Mouse (Mus musculus): Measurements from ENCODE around the gene Atxn1.

Atxn1 gene

DNA sequence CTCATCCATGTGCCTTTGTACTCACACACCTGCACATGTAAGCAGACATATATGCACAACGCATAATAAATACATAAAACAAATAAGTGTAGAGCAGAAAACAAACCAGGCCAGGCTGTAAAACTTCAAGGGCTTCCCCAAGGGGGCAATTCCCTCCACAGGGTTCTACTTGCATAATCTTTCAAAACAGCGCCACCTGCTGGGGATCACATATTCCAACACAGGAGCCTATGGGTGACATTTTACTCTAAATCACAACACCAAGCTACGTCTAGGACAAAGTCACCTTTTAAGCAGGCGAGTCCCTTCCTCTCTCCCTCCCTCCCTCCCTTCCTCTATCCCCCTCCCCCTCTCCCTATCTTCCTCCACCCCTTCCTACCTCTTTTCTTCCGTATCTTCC is 356.2 kb downstream of the Atxn1 start:
- no peak for DNase-seq (ENCODE audit: extremely low read depth, insufficient read length, low spot score)

DNA sequence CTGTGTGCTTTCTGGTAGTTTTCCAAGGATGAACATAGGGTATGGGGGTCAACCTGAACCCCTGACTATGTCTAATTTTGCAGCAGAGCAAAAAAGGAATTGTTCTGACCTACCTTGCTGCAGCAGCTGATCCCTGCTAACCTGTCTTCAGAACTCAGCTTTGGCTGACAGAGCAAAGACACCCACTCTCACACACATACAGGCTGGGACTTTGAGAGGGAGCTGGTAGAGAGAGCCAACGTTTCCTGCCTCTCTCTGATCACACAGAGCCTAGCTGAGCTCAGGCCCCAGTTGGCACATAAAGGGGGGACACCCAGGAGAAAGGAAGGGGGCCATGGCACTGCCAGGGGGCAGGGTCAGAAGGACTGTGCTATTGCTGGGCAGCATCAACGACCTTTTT is 356.9 kb downstream of the Atxn1 start:
- DNase-seq (ENCODE audit: extremely low read depth, insufficient read length, low spot score), result no peak

DNA sequence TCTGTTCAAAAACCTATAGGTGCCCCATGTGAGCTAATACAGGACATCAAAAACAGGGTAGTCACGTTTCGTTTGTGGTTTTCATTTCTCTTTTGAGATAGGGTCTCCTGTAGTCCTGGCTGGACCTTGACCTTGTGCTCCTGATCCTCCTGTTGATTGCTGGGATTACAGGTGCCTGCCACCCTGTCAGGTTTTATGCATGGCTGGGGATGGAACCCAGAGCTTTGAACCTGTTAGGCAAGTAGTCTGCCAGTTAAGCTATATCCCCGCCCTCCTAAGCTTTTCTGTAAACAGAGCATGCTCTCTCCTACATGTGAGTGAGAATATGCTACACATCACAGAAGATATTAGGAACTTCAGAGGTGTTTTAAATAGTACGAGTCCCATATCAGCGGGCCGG is 361.2 kb downstream of the Atxn1 start:
- DNase-seq (ENCODE audit: extremely low read depth, insufficient read length, low spot score), result no peak

DNA sequence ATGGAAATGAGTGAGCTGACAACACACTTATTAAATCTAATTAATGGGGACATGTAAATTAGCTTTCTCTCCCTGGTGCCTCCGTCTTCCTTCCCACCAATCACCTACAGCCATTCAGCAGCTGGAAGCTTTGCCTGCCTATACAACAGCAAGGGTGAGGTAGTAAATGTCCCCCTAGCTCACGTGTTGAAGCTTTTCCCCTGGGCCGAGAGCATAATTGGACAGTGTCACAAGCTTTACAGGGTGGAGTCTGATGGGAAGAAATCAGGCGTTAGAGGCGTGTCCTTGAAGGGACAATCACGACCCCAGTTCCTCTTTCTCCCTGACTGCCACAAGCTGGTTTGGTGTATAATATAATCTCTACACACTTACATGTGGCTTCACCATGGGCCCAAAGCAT is 364.4 kb downstream of the Atxn1 start:
- DNase-seq (ENCODE audit: extremely low read depth, insufficient read length, low spot score), result no peak

DNA sequence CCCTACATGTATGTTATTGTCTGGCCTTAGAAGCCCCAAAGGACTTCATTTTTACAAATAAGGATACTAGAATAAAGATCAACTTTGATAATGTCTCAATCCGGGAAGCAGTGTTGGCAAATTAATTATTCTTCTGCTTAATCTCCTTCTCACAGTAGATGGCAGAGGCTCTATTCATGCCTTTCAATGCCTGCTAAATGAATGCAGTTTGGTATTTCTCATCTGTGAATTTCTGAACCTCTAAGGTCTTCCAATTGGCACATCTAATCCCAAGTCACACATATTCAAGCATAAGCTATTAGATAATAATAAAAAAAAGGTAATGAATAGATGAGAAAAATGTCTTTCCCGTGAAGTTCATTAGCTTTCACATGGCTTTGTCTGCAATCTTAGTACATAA is 365.0 kb downstream of the Atxn1 start:
- no peak for DNase-seq (ENCODE audit: extremely low read depth, insufficient read length, low spot score)

DNA sequence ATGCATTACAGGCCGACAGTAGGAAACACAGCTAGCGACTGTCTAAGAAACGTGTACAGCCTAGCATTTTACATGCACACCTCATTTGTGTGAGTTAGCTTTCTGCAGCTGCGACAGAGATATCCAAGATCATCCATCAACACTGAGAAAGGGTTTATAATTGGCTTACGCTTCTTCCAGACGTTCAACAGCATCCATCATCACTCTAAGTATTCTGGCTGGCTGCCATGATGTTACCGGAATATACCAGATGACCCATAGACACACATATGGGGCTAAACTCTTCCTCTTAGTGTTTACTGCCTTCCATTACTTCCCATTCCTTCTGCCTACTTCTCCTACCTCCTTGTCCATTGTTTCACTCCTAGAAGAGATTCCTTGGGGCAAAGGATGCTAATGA is 369.4 kb downstream of the Atxn1 start:
- no peak for DNase-seq (ENCODE audit: extremely low read depth, insufficient read length, low spot score)

DNA sequence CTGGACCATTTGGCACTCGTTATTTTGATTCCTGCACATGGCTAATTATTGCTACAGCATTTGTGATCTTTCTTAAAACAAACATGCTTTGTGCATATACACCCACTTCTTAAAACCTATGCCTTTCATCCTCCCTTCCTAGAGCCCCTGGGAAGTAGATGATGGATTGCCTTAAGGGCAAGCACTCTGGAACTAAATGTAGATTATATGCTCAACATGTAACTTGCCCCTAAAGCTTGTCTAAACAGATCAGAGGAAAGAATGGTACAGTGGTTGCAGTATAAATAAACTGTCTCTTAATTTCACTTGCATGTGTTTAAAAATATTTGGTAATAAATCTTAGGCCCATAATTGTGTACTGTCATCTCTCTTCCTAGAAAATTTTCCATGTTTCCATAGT is 370.9 kb downstream of the Atxn1 start:
- no peak for DNase-seq (ENCODE audit: extremely low read depth, insufficient read length, low spot score)

DNA sequence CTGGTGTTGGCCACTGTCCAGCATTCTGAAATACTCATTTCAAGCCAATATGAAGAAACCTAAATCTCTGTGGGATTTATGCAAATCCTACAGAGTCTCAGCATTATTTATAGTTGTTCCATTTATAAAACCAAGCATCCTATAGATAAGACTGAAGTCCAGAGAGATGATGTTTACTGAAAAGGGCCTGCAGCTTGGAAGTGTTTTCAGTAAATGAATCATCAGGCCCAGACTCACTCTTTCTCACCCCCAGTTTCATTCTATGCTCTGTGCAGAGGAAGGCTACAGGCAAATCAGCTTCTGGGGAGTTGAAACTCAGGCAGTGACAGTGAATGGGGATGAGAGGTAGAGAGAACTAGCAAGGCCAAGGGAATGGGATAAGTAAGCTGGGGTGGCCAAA is 373.9 kb downstream of the Atxn1 start:
- DNase-seq (ENCODE audit: extremely low read depth, insufficient read length, low spot score), result no peak

DNA sequence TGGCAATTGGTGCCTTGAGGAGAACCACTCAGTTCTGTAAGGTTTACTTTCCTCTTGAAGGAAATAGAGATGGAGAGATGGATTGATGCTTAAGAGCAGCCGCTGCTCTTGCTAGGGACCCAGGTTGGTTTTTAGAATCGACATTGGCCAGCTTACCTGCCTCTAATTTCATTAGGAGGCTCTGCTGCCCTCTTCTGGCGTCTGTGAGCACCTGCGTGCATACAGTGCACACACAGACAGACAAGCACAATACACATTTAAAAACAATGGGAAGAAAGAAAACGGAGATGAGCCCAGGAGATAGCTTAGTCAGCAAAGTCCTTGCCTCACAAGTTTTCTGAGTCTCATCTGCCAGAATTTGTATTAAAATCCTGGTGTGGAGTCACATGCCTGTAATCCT is 381.7 kb downstream of the Atxn1 start:
- no peak for DNase-seq (ENCODE audit: extremely low read depth, insufficient read length, low spot score)

DNA sequence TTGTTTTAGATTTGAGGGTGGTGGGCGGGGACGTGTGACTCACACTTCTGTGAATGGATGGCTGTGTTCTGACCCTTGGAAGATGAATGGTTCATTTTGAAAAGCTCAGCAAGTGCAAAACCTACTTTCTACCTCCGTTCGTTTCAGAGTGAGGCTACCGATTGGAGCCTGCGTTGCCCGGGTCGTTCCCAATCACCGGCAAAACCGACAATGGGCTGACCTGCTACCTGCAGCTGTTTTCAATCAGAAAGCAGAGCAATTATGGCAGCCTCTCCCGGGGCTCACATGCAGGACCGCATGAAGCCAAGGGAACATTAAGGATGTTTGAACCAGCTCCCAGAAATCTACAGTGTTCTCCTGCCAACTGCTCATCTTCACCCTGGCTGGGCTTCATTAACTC is 382.5 kb downstream of the Atxn1 start:
- no peak for DNase-seq (ENCODE audit: extremely low read depth, insufficient read length, low spot score)

DNA sequence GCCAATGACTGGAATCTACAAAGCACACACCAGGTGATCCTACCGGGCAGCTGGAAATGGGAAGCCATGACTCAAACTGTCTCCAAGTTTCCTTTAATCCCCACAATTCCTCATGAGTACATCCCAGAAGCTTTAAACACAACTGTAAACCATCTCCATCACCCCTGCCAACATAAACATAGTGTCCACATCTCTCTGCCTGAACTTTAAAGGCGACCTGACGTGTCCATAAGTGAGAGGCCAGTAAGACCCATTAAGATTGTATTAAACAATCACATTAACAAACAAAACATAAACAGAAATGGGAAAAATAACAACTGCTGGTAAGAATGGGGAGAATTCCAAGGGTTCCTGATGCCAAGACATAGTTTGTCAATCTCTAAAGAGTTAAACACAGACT is 385.1 kb downstream of the Atxn1 start:
- no peak for DNase-seq (ENCODE audit: extremely low read depth, insufficient read length, low spot score)

DNA sequence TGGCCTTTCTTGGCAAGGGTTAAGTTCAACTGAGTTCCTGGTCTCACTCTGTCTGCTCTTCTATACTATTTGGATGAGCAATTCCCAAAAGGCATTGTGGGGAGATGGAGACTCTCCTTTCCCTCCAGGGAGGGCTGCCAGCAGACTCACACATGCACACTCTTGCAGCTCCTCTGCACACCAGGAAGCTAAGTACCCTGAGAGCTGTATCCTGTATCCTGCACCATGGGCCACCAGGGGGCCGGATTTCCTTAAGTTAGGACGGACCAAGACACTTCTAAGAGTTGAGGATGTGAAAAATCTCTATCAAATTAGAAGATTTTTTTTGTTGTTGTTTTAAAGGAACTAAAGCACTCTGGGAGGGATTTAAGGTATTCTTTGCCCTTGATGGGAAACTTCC is 387.0 kb downstream of the Atxn1 start:
- DNase-seq (ENCODE audit: extremely low read depth, insufficient read length, low spot score), result peak; percentile 20

DNA sequence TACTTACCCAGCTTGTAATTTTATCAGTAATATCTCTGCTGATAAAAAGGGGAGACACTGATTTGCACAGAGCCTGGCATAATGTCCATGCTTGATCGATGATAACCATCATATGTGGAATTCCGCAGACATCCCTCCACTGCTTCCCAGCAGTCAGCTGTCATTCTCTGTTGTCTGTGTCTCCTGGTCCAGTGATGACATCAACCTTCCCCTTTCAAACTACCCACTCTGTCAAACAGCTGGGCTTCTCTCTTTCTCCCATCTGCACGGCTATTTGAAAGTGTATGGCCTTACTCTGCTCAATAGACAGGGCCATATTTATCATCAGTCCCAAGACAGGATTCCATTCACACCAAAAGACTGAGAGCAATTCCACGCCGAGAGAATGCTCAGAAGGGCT is 387.4 kb downstream of the Atxn1 start:
- no peak for DNase-seq (ENCODE audit: extremely low read depth, insufficient read length, low spot score)

DNA sequence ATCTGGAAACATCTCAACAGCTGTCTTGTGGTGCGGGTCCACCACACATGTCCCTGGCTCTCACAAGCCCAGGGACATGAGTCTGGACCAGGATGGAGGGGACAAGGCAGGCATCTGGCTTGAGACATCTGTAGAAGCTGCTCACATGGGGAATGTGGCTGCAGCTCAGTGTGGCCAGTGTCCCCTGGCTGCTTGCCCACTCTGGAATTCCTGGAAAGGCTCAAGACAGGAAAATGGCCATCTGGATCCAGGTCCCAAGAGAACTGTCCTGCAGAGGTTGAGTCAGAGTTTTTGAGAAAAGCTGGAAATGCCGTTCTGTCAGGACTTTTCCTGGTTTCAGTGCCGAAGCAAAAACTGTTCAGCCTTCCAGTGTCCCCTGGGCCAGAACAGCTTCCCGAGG is 388.6 kb downstream of the Atxn1 start:
- DNase-seq (ENCODE audit: extremely low read depth, insufficient read length, low spot score), result peak; percentile 79

DNA sequence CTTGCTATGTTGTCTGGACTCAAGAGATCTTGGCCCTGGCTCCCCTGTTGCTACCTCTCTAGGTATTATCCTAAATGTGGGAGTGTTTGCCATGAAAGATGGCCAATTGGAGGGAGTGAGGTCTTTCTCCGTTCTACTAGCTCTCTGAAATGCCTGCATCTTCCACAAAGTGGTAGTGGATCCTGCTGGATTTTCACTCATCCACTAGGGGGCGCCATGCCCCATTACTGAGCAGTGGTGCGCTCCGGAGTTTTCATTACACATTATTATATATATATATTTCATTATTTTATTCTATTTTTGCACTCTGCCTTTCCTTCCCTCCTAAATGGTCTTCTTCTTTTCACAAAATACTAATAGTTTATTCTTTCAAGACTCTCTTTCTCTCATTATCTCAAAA is 392.0 kb downstream of the Atxn1 start:
- no peak for DNase-seq (ENCODE audit: extremely low read depth, insufficient read length, low spot score)

DNA sequence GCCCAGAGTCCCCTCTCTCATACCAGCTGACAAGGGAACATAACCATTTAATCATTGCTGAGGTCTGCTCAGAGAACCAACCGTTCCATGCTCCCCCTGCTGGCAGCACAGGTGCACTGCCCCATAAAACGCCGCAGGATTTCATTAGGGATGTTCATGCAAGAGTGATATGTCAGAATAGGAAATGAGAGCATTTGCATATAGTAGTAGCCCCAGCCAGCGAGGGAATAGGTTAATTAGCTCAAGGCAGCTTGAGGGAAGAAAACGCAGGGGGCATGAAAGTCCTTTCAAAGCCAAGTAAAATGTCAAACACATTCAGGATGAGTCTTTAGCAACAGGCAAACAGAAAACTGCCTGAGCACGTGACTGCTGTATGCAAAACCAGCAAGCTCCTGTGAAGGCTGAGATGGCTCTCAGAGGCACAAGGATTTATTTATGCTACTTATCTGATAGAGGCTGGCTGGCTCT is 393.0 kb downstream of the Atxn1 start:
- DNase-seq (ENCODE audit: extremely low read depth, insufficient read length, low spot score), result peak; percentile 34

DNA sequence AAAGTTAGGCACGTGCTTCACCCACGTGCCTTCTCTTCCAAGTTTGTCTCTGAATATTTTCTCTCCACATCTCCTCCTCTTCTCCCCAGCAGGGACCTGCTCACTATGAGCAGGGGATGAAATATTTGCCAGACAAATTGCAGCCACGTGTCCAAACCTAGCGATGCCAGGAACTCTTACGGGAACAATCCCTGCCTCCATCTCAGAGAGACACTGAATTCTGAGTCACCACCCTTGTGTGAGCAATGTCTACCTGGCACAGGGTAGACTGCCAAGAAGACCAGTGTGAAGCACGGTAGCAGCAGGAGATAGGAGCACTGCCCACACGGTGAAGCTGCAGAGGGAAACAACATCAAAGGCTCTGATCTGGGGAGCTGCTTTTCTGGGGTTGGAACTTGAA is 394.9 kb downstream of the Atxn1 start:
- peak; percentile 39 for DNase-seq (ENCODE audit: extremely low read depth, insufficient read length, low spot score)

DNA sequence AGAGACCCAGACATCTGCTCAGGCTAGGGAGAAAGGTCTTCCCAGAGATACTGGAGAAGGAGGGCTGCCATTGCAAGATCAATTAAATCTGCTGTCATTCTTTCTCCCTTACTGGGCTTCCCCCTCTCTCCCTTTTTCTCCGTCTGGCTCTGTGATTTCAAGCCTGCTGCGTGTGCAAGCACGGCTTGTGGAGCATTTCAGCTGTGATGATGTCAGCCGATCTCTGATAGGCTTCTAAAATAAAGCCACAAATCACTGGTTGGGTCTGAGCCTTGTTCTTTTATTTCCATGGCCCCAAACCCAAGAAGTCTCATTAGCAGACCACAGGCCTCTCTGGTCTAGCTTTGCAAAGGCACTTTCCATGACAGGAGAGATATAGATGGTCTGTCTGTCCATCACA is 399.9 kb downstream of the Atxn1 start:
- DNase-seq (ENCODE audit: extremely low read depth, insufficient read length, low spot score), result no peak

DNA sequence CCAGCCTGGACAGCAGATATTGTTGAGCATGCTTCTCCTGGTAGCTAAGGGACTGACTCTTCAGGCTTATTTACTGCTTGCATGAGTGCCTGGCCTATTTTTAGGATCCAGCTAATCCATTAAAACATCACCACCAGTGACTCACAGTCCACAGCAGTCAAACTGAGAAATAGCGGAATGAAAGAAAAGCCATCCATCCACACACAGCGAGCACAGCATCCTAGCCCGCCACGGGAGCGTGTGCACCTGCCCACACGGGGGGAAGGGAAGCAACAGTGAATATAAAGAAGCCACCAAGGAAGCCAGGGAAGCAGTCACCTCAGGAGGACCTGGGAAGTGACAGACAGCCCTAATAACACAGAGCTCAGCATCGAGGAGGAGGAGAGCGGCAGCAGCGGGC is 402.8 kb downstream of the Atxn1 start:
- no peak for DNase-seq (ENCODE audit: extremely low read depth, insufficient read length, low spot score)

DNA sequence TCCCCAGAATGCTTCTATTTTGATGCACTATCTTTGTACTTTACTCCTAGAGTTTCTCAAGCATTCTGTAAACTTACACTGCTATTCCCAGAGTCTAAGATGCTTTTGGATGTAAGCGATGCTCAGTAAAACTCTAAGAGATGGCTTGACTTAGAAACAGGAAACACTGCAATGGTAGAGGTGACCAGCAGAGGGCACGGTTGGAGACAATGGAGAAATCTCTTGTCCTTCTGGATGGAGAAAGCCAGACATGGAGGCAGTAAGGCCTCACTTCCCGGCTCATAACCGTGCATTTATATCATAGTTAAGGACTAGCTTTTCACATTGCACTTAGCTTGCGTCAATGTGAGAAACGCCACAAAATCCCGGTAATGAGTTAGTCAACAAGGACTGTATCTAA is 404.3 kb downstream of the Atxn1 start:
- no peak for DNase-seq (ENCODE audit: extremely low read depth, insufficient read length, low spot score)

DNA sequence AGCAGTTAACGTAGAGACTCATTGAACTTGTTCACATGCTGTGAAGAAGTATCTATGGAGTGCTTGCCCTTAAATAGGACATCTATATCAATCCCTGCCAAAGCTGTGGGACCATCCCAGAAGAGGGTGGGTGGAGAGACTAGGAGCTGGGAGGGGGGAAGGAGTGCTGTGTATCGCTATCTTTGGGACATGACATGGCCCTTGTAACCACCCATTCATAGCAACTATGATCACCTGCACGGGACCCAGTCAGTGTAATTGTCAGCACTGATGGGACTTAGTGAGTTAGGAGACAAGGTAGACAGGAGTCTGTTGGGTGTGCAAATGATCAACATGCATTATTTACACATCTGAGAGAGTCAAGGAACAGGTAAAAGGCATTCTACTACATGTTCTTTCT is 405.6 kb downstream of the Atxn1 start:
- DNase-seq (ENCODE audit: extremely low read depth, insufficient read length, low spot score), result no peak

DNA sequence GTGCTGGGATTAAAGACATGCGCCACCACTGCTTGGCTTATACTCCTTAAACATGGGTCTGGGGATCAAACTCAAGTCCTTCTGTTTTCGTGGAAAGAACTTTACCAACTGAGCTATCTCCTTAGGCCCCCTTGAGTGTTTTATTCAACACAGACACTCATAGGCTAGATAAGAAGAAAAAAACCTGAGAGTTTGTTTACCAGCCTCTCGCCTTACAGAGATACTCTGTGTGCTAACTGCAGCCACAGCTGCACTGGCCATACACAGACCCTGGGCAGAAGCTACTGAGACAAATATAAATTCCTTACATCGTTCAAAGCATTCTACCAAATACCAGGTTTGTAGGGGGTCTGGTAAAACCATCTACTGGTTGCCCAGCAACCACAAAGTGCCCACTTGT is 406.4 kb downstream of the Atxn1 start:
- DNase-seq (ENCODE audit: extremely low read depth, insufficient read length, low spot score), result no peak

DNA sequence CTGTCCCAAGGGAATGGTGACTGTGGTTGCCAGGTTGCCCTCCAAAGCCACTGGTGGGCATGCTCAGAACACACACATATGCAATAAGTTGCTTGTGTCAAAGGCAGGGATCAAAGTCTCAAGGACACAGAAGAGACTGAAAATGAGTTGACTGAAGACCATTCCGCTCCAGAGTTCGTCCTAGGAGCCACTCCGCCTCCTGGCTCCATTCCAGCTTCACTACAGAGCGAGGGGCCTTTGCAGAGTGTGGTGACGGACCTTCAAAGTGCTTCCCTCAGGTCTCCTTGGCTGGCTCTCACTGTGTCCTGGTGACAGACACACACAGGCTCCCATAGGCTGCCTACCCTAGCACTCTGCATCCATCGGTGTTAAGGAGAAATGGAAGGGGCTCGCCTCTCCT is 411.1 kb downstream of the Atxn1 start:
- no peak for DNase-seq (ENCODE audit: extremely low read depth, insufficient read length, low spot score)

DNA sequence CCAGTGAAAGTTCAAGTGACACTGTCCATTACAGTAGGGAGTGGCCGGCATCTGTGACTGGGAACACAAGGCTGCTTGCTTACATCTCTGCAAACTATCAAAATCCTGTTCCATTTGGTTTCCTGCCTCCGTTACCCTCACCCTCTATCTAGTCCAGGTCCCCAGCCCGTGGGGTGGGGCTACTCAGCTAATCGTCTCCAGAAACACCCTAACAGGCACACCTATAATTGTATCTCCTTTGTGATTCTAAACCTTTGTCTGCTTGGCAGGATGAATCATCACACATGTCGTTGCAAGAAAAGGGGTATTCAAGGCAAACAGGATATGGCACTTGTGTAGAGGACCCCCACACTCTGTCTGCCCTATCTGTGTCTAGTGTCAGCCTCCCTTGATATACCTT is 417.3 kb downstream of the Atxn1 start:
- no peak for DNase-seq (ENCODE audit: extremely low read depth, insufficient read length, low spot score)
